ENCODE assay signal across 8 mouse cellular contexts in the genomic region with DNA sequence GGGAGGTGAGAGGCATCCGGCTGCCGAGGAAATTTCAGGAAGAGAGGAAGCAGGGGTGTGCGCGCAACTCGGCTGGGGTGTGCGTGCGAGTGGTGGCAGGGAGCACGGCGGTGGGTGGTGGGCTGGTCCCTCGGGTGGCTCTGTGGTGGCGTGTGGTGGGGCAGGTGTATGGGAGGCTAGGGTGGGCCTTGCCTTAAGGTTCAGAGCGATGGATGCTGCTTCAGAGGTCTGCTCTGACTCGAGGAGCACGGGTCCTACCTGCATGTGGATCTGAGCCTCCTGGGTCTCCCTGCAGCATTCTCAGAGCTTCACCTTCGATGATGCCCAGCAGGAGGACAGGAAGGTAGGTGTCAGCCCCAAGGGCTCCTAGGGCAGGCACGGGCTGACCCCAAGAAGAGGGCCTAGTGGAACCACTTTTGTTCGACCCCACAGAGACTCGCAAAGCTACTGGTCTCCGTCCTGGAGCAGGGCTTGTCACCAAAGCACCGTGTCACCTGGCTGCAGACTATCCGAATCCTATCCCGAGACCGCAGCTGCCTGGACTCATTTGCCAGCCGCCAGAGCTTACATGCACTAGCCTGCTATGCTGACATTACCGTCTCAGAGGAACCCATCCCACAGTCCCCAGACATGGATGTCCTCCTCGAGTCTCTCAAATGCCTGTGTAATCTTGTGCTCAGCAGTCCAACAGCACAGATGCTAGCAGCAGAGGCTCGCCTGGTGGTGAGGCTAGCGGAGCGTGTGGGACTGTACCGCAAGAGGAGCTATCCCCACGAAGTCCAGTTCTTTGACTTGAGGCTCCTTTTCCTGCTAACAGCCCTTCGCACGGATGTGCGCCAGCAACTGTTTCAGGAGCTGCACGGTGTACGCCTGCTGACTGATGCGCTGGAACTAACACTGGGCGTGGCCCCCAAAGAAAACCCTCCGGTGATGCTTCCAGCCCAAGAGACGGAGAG. TPM values are rescaled to one million over a fixed set of nuclear protein-coding genes. Genes with fewer than 3 reads are reported as not detected.
DNase-seq lines count a peak whose midpoint lies in the region; ATAC-seq lines count a peak whose summit lies in the region.

A gene (minus strand): TSS at position 28 of the 956 bp plus-strand sequence.

- peak within 1 kb of the TSS; percentile 57 for H3K4me3 ChIP-seq in neural tube, embryonic 11.5 days (ENCODE audit: low read depth, low read length)
- peak within 1 kb of the TSS; percentile 90 for H3K4me3 ChIP-seq in hindbrain, embryonic 15.5 days
- peak within 1 kb of the TSS; percentile 90 for H3K4me3 ChIP-seq in liver, embryonic 15.5 days (replicated peaks)
- H3K4me3 ChIP-seq in stomach, embryonic 14.5 days (ENCODE audit: low read depth, low read length) = peak within 1 kb of the TSS; percentile 87

- H3K9me3 ChIP-seq in neural tube, embryonic 11.5 days (ENCODE audit: control insufficient read depth, low read length) = no peaks in the 10 kb centered on the region
- no peaks in the 10 kb centered on the region for H3K9me3 ChIP-seq in hindbrain, embryonic 15.5 days
- H3K9me3 ChIP-seq in liver, embryonic 15.5 days (replicated peaks) = no peaks in the 10 kb centered on the region
- H3K9me3 ChIP-seq in stomach, embryonic 14.5 days (ENCODE audit: control insufficient read depth, low read depth, low read length) = no peaks in the 10 kb centered on the region

- H3K27ac ChIP-seq in neural tube, embryonic 11.5 days (ENCODE audit: low read depth, low read length) = peak within 1 kb of the TSS; percentile 86
- peak within 1 kb of the TSS; percentile 93 for H3K27ac ChIP-seq in hindbrain, embryonic 15.5 days (replicated peaks)
- H3K27ac ChIP-seq in liver, embryonic 15.5 days (replicated peaks) = peak within 1 kb of the TSS; percentile 99
- peak within 1 kb of the TSS; percentile 94 for H3K27ac ChIP-seq in stomach, embryonic 14.5 days (ENCODE audit: low read length)

- H3K36me3 ChIP-seq in neural tube, embryonic 11.5 days (ENCODE audit: control insufficient read depth, insufficient read depth, low read length) = peaks cover 17% of the 10 kb centered on the region; the same call in 1 of the 2 replicates
- peaks cover 46% of the 10 kb centered on the region for H3K36me3 ChIP-seq in hindbrain, embryonic 15.5 days
- peaks cover 68% of the 10 kb centered on the region for H3K36me3 ChIP-seq in liver, embryonic 15.5 days (replicated peaks)
- H3K36me3 ChIP-seq in stomach, embryonic 14.5 days (ENCODE audit: control insufficient read depth, insufficient read depth, low read length) = peaks cover 56% of the 10 kb centered on the region

- H3K4me2 ChIP-seq in neural tube, embryonic 11.5 days (ENCODE audit: low read depth) = peak within 1 kb of the TSS; percentile 99
- H3K4me2 ChIP-seq in hindbrain, embryonic 15.5 days = peak within 1 kb of the TSS; percentile 80
- peak within 1 kb of the TSS; percentile 97 for H3K4me2 ChIP-seq in liver, embryonic 15.5 days
- peak within 1 kb of the TSS; percentile 99 for H3K4me2 ChIP-seq in stomach, embryonic 14.5 days (replicated peaks; ENCODE audit: low read depth, low read length)

- H3K9ac ChIP-seq in neural tube, embryonic 11.5 days (ENCODE audit: low read length) = peak within 1 kb of the TSS; percentile 85
- peak within 1 kb of the TSS; percentile 90 for H3K9ac ChIP-seq in hindbrain, embryonic 15.5 days
- peak within 1 kb of the TSS; percentile 90 for H3K9ac ChIP-seq in liver, embryonic 15.5 days
- peak within 1 kb of the TSS; percentile 88 for H3K9ac ChIP-seq in stomach, embryonic 14.5 days (replicated peaks; ENCODE audit: low read depth, low read length)

- peak; percentile 22; the same call in 1 of the 2 replicates for ATAC-seq in neural tube, embryonic 11.5 days (ENCODE audit: insufficient read depth, low FRiP score, low TSS enrichment)
- peak; percentile 19 for ATAC-seq in erythroid progenitor cell, adult 5-6 weeks (replicated peaks; ENCODE audit: low FRiP score, poor library complexity, severe bottlenecking)
- peak; percentile 54 for ATAC-seq in hindbrain, embryonic 15.5 days (ENCODE audit: low FRiP score, low read depth)
- peak; percentile 11 for ATAC-seq in liver, embryonic 15.5 days (ENCODE audit: insufficient read depth)
- peak; percentile 30 for ATAC-seq in stomach, embryonic 14.5 days (ENCODE audit: insufficient number of reproducible peaks, insufficient read depth, low FRiP score, low read depth)

- WGBS in neural tube, embryonic 11.5 days = 43% methylated on average over 40 of the region's 40 CpGs
- 38% methylated on average over 40 of the region's 40 CpGs for WGBS in hindbrain, embryonic 15.5 days
- WGBS in liver, embryonic 15.5 days (ENCODE audit: insufficient replicate concordance) = 26% methylated on average over 40 of the region's 40 CpGs
- 36% methylated on average over 40 of the region's 40 CpGs for WGBS in stomach, embryonic 14.5 days

- DNase-seq in neural tube, embryonic 11.5 days (ENCODE audit: low spot score) = no peak
- DNase-seq in neural tube, embryonic 10.5 days (ENCODE audit: extremely low spot score, low spot score) = no peak
- no peak for DNase-seq in adrenal gland, postnatal 4 days (ENCODE audit: low spot score in 2 of 2)
- DNase-seq in right cerebral cortex, postnatal 4 days = no peak

- H3K4me1 ChIP-seq in neural tube, embryonic 11.5 days (ENCODE audit: control insufficient read depth, insufficient read depth, low read length) = peaks cover 21% of the 10 kb centered on the region
- peaks cover 36% of the 10 kb centered on the region for H3K4me1 ChIP-seq in hindbrain, embryonic 15.5 days (replicated peaks)
- peaks cover 56% of the 10 kb centered on the region for H3K4me1 ChIP-seq in liver, embryonic 15.5 days (replicated peaks)
- peaks cover 13% of the 10 kb centered on the region for H3K4me1 ChIP-seq in stomach, embryonic 14.5 days (ENCODE audit: control insufficient read depth, insufficient read depth, low read length)

- no peaks in the 10 kb centered on the region for H3K27me3 ChIP-seq in neural tube, embryonic 11.5 days (ENCODE audit: control insufficient read depth, insufficient read depth, low read length)
- H3K27me3 ChIP-seq in hindbrain, embryonic 15.5 days = no peaks in the 10 kb centered on the region
- no peaks in the 10 kb centered on the region for H3K27me3 ChIP-seq in liver, embryonic 15.5 days
- no peaks in the 10 kb centered on the region for H3K27me3 ChIP-seq in stomach, embryonic 14.5 days (ENCODE audit: control insufficient read depth, insufficient read depth, low read length)

RNA-seq across cellular contexts. Expression of the gene that starts here (rescaled TPM):
- polyA plus RNA-seq in neural tube, embryonic 11.5 days (2014; fragmentation: Nextera tagmentation; extraction: Ambion mirVana) = 27.4 and 31.1 TPM in 2 replicates
- 10 to 100 TPM; 40.2 to 42.9 TPM for total RNA-seq in adrenal gland, postnatal 4 days (2021)
- 7.6 and 9.2 TPM in 2 replicates for total RNA-seq in erythroid progenitor cell, adult 5-6 weeks (2015; ENCODE audit: low replicate concordance)
- 9.0 and 9.4 TPM in 2 replicates for total RNA-seq in erythroid progenitor cell, adult 5-6 weeks (2017; ENCODE audit: low replicate concordance)
- polyA plus RNA-seq in hindbrain, embryonic 15.5 days (2015; fragmentation: Nextera tagmentation; extraction: Ambion mirVana) = 38.0 and 44.3 TPM in 2 replicates
- 18.7 and 20.3 TPM in 2 replicates for polyA plus RNA-seq in liver, embryonic 15.5 days (2015; fragmentation: Nextera tagmentation; extraction: Ambion mirVana)
- polyA plus RNA-seq in stomach, embryonic 14.5 days (2014; fragmentation: Nextera tagmentation; extraction: Ambion mirVana) = 48.7 and 55.3 TPM in 2 replicates
